Mouse (Mus musculus): ENCODE results near the gene Nhp2.
"Not testable (repeated sequence)": the region's sequence is repeated elsewhere in the genome, so short reads cannot be mapped to it uniquely, and the experiment has no call there.

Gene Nhp2

DNA sequence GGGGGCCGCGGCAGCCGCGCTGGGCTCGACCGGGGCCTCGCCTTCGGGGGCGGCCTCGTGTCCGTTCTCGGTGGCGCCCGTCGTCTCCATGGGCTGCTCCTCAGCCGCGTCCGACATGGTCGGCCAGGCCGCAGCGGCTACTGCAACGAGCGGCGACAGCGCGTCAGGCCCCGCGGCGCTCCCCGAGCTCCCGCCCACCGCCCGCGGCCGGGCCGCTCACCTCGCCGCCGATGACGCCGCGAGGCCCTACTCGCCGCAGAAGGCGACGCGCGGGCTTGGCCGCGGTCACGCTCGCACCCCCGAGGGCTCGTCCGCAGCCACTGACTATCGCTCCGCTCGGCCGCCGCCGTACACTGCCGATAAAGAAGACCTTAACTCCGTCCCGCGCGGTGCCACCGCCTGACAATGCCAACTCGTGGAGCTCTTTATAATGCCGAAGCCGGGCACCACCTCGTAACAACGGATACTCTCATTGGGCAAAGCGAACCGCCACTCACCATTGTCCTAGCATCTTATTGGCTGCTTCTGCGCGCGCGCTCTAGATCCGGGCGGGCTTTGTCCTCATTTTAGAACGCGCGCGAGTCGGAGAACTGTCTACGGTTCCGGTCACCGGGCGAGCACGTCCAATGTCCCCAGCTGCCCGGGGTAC is 13.0 kb upstream of the Nhp2 start, which contains the start of gene Hnrnpab:
Hnrnpab (minus strand) TSS at position 401 of the 649 bp plus-strand sequence.
- peak; percentile 98 to 99 for DNase-seq

DNA sequence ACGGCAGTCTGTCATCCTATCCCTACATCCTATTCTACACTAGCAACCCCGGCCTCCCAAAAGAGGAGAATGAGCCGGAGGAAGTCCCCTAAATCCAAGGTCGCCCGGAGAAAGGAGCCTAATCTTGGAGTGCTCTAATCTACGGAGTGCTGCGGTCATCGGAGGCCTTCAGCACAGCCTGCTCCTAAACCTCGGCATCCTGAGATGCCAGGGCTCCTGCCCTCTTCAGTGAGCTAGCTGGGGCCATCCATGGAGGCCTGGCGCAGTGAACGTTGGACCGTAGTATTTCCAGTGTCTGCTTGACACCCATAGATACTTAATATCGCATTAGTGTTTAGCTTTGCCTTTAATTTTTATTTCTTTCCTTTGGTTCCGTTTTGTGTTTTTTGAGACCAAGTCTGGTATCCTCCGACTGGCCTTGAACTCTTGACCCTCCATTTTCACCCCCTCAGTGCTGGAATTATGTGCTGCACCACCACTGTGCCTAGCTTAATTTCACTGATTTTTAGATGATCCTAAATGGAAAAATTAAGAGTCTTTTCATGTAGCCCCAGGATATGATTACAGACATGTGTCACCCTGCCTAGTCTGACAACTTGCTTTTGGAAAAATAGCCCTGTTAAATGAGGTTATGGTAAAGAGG is 12.3 kb upstream of the Nhp2 start:
- DNase-seq: no peak

DNA sequence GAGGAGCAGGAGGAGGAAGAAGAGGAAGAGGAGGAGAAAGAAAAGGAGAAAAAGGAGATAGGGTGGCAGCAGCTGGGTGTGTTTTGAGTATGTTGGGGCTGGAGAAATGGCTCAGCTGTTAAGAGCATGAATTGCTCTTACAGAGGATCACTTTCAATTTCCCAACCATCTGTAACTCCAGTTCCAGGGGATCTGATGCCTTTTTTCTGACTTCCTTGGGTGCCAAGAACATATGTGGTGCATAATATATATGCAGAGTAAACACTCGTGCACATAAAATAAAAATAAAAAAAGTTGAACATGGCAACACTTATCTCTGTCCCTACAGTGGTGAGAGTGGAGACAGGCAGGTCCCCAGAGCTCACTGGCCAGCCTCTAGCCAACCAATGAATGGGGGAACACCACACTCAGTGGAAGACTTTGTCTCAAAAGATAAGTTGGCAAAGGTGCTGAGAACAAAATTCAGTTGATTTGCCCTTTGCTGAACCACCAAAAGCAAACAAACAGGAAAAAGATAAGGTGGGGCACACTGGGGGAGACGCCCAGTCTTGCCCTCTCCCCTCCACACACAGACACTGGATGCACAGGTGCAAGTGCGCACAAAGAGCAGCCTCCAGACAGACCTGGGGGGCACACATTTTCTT is 10.1 kb upstream of the Nhp2 start:
- no peak for DNase-seq

DNA sequence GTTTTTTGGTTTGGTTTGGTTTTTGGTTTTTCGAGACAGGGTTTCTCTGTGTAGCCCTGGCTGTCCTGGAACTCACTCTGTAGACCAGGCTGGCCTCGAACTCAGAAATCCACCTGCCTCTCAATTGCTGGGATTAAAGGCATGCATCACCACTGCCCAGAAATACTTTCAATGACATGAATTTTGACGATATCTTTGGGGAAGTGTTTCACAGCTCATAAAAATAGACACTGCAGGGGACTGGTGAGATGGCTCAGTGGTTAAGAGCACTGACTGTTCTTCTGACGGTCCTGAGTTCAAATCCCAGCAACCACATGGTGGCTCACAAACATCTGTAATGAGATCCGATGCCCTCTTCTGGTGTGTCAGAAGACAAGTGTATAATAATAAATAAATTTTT is 9.6 kb upstream of the Nhp2 start:
- DNase-seq: not testable (repeated sequence)

DNA sequence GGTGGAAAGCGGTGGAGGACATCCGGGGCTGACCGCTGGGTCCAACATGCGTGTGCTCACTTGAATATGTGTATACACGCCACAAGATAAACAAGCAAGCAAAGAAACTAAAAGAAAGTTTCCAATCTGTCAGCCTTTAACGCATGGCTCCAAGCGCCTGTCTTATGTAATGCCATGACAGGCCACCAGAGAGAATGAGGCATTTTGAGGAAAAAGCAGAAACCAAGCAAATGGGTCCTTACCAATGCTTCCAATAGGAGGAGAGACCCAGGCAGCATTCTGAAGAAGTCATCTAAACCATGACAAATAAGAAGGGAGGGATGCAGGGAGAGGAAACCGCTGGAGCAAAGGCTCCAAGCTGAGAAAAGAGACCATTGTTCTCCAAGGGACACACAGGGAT is 5.3 kb upstream of the Nhp2 start:
- DNase-seq: no peak

DNA sequence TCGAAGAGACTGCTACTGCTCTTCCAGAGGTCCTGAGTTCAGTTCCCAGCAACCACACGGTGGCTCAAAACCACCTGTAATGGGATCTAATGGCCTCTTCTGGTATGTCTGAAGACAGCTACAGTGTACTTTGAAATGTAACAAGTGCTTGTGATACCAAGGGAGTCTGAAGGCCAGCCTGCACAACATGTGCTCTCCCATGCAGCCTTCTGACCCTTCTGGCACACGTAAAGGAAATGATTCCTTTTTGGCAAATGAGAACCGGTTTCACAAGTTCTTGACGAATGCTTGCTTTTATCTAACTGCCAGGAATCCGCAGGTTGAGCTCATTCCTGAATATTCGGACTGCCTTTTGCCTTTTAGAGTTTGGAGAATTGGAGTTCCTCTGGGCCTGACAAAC is 4.4 kb upstream of the Nhp2 start:
- DNase-seq: no peak

DNA sequence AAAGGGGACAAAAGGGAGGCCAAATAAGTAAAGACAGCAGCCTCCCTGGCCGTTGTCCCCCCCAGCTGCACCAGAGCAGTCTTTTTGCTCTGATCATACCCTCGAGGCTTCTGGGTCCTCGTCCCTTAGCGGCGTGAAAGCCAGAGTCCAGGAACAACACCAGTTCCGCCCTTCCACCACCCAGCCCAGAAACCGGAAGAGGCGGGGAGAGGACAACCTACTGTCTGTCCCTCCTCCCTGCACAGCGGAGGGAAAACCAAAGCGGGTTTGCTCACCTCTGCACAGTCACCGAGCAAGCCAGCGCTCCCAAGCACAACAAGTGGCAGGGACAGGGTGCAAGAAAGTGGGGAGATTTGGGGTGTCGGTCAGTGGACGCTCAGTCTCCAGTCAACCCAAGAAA is 3.9 kb upstream of the Nhp2 start:
- peak; percentile 30 to 39 for DNase-seq

DNA sequence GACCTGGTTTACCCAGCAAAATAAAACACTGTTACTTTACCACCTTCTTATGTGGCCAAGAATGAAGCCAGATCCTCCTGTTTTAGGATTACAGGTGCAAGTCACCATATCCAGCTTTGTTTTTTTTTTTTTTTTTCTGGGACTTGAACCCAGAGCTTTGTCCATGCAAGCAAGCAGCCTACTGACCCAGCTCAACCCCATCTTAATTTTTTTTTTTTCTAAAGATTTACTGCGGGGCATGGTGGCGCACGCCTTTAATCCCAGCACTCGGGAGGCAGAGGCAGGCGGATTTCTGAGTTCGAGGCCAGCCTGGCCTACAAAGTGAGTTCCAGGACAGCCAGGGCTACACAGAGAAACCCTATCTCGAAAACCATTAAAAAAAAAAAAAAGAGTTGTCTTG is 3.4 kb upstream of the Nhp2 start:
- DNase-seq: not testable (repeated sequence)

DNA sequence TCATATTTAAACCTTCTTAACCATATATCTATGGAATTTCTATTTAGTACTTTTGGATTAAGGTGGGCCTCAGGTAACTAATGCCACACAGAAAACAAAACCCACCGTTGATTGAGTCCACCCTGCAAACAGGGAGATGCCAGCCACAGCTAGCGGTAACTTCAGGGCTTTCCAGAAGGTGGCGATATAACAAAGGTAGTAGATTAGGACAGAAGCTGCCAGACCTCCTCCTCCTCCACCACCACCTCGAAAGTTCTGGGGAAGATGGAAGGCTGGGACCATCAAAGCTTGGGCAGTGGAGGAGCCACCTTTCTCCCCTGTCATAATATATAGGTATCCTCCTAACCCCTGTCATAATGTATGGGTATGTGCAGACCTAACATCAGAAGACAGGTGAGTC is 1.8 kb upstream of the Nhp2 start:
- DNase-seq: peak; percentile 83 to 87

DNA sequence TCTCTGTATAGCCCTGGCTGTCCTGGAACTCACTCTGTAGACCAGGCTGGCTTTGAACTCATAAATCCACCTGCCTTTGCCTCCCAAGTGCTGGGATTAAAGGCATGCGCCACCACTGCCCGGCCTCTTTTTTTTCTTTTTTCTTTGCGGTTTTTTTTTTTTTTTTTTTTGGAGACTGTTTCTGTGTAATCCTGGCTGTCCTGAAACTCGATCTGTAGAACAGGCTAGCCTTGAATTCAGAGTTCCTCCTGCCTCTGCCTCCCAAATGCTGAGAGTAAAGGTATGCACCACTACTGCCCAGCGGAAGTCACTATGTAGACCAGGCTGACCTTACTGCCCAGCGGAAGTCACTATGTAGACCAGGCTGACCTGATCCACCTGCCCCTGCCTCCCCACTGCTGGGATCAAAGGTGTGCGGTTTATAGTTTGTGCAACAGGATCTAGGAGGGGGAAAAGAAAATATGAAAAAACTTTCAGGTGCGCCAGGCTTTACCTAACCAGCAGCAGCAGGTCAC is 584 bp upstream of the Nhp2 start:
- no peak for DNase-seq

DNA sequence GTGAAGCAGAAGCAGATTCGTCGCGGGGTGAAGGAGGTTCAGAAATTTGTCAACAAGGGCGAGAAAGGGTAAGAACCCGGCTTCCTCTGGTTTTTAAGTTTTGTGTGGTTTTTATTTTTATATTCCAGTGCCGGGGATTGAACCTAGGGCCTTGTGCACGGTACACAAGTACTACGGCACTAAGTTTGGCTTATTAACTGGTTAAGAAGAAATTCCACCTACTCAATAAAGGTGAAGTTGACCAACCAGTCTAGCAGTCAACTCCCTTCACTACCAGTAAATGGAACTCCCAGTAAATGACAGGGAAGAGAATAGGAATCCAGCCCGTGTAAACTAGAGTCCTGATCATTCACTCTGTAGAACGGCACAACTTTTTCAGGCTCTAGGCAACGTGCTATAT is 549 bp downstream of the Nhp2 start:
- DNase-seq: no peak

DNA sequence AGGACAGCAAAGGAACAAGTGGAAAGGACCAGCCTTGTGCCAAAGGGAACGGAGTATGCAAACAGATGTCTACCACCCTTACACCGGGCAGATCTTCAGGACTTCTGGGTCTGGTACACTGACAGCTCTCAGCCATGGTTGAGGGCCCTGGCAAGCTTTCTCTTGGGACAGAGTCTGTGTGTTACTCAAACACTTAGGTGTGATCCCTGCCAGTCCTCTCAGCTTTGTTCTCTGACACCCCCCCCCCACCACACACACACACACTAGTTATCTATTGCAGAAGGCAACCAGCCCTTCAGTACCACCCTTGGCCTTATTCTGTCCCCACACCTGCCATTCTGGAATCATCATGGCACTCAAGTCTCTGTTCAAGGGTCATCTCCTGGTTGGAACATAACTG is 2.2 kb downstream of the Nhp2 start:
- no peak for DNase-seq

DNA sequence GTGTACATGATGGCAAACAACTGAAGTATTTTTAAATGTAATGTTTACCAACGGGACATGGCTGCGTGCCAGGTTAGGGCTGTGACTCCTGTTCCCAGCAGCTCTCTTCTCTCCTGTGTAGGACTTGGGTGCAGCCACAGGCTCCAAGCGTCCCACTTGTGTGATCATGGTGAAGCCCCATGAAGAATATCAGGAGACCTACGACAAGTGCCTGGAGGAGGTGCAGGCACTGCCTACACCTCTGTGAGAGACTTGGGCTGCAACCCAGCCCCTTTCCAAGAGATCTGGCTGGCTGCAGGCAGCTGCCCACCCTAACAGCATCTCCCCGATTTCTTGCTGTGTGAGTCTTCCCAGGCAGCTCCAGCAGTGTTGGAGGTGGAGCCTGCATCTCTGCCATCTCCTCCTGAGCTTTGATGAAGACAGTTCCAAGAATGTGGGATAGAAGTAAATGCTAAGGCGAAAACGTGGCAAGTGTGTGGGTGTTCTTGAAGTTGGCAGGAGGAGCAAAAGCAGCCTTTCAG is 3.5 kb downstream of the Nhp2 start:
- DNase-seq: peak in 1 of 2 experiments; percentile 33

DNA sequence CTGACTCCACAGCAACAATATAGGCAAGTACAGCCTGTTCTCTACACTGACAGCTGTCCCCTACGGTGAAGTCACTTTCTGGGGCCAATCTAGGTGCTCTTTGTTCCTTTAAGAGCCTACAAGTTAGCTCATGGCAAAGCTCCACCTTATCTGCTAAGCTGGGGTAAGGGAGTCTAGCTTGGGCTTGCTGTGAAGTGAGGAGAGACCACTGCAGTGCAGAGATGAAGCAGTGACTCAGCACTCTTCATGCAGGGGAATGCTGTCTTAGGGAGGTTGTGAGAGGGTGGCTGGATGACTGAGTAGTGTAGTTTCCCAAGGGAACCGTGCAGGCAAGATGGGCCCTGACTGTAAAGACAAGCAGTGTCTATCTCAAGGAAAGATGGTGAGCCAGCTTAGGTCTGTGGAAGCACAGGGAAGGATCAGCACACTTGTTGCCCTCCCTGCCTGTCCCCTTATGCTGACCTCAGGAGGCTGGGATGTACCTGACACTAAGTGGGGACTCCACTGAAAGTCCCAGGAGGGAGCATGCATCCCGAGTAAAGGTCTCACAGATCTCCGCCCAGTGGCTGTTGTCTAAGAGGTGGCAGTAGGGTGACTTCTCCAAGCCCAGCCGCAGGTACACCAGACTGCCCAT is 5.8 kb downstream of the Nhp2 start:
- DNase-seq: no peak

DNA sequence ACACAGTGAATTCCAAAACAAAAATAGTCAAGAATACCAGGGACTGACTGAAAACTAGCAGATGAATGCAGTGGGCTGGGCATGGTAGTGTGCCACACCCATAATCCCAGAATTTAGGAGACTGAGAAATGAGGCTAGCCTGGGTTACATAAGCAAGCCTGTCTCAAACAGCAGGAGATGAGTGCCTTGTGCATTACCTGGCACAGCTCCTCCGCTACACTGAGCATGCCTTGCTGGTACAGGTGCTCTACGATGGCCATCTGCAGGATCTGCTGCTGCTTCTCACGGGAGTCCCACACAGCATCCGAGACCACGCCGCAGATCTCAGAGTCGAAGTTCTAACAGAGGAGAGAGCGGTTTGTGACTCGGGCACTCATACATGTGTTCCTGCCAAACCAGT is 7.9 kb downstream of the Nhp2 start:
- no peak for DNase-seq

DNA sequence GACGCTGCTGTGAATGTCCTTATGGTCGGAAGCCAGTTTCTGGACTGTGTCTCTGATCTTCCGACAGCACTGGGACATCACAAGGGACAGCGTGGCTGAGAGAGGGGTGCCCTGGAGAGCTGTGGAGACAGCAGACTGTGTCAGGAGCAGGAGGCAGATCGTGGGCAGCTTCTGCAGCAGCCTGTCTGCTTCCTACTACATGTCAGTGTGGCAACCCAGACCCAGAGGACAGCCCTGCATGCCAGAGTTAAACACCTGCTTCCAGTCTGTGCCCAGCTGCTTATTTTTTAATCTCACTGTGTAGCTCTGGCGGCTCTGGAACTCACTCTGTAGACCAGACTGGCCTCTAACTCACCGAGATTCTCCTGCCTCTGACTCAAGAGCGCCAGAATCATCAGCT is 8.4 kb downstream of the Nhp2 start:
- DNase-seq: no peak

DNA sequence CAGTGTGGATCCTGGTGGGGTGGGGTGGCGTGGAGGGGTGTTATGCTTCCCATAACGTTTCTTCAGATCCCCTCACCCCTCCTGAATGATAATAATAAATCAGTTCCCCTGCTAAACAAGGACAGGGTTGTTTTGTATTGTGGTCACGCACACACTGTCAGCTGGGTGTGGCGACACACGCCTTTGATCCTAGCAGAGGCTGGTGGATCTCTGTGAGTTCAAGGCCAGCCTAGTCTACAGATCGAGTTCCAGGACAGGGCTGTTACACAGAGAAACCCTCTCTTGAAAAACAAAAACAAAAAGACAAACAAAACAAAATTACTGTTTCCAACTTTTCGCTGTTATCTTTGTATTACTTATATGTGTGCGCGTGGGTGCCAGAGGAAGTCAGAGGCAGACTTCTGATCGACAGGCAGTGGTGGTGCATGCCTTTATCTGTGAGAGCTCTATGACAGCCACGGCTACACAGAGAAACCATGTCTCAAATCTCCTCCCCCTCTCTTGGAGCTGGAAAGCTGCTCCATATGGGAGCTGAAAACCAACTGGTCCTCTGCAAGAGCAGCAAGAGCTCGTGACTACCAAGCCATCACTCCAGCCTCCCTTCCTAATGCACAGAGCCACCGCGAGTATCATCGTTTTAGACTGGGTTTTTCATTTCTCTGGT is 10.2 kb downstream of the Nhp2 start:
- DNase-seq: no peak

DNA sequence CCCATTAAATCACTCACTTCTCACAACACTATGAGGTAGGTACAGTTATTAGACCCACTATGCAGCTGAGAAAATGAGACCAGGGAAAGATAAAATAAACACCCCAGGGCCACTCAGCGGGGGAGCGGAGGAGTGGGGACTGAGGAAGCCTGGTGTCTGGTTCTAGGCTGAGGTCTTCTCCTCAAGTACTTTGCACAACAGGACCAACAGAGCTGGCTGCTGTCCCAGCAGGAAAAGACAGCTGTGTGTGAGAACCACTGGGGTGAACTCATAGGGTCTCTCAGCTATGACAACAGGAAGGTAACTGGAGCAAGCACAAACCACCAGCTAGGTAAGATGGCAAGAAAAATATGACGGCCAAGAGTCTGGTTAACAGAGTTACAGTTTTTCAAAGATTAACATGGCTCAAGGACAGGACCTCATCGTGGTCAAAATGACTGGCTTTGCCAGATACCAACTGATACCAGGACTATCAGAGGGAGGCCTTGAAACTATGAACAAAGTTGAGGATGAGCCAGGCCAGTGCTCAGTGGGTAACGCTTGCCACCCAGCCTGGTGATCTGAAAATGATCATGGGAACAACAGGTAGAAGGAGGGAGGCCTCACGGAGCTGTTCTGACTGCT is 12.7 kb downstream of the Nhp2 start:
- no peak for DNase-seq

DNA sequence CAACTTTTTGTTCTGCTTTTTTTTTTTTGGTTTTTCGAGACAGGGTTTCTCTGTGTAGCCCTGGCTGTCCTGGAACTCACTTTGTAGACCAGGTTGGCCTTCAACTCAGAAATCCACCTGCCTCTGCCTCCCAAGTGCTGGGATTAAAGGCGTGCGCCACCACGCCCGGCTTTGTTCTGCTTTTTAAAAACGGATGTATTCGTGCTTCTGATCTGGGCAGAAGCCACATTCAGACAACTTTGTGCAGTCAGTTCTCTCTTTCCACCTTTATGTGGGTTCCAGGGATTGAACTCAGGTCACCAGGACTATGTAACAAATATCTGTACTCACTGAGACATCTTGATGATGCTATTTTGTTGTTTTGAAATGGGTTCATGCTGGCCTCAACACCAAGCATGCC is 13.7 kb downstream of the Nhp2 start:
- not testable (repeated sequence) for DNase-seq

DNA sequence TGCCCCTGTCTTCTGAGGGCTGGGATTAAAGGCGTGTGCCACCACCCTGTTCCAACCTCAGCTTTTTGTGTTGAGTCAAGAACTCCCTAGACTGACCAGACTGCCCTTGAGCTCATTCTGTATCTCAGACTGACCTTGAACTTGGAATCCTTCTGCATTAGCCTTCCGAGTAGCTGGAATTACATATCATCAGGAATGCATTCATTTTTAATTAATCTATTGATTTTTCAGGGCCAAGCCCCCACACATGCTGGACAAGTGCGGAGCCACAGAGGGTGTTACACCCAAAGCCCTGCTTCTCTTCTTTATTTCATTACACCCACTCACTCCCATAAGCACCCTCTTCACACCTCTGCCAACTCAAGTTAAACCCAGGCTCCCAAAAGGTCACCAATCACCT is 14.2 kb downstream of the Nhp2 start:
- no peak for DNase-seq

DNA sequence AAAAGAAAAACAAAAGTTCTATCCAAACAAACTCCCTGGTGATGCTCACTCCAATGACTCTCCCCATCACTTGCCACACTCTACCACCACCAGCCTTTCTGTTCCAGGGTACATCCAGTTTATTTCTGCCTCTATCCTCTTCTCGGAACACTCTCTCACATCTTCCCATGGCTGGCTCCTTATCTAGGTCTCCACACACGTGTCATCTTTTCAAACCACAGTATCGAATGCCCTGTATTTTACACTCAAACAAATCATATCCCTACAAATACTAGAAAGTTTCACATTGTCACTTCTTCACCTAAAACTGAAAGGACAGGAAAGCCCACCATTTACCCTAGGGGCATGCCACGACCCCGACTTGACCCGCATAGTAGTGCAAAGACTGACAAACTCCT is 15.6 kb downstream of the Nhp2 start:
- DNase-seq: no peak

All from cerebellum, postnatal 14 days (tissue).